Mouse (Mus musculus) liver, adult 2 months (tissue): Measurements from ENCODE around the gene Swi5. TPM values are rescaled to one million over a fixed set of nuclear protein-coding genes. Genes with fewer than 3 reads are reported as not detected.
A peak's percentile ranks its signal among the peaks of the same experiment; 100 is the strongest.

Source experiments
- DNase-seq: peaks from one replicate; pipeline ENCODE4 v3.0.0-alpha.2; 2011; ENCODE audit warnings: low read depth, low spot score; ENCODE audit errors: extremely low read depth
- H3K27ac ChIP-seq: fragments of 200-500 bp; replicated peaks from 2 replicates; pipeline ENCODE4 v1.5.1; 2012; ENCODE audit warnings: low read depth, mild to moderate bottlenecking, control low read depth, inconsistent platforms, low read length; ENCODE audit not compliant: insufficient read depth
- H3K27me3 ChIP-seq: fragments of 200-500 bp; 2 replicates; pipeline ENCODE4 v1.6.1; 2012; ENCODE audit warnings: mild to moderate bottlenecking, moderate library complexity, low read length, inconsistent platforms; ENCODE audit not compliant: control insufficient read depth, insufficient read depth
- H3K36me3 ChIP-seq: fragments of 200-500 bp; 2 replicates; pipeline ENCODE4 v1.6.1; 2012; ENCODE audit warnings: low read length, inconsistent platforms; ENCODE audit not compliant: control insufficient read depth, insufficient read depth
- H3K4me1 ChIP-seq: fragments of 200-500 bp; 2 replicates; pipeline ENCODE4 v1.6.1; 2011; ENCODE audit warnings: low read length; ENCODE audit not compliant: control insufficient read depth, insufficient read depth
- H3K4me3 ChIP-seq: fragments of 200-500 bp; 2 replicates; pipeline ENCODE4 v1.5.1; 2011; ENCODE audit warnings: low read depth, mild to moderate bottlenecking, control low read depth, low read length, moderate library complexity; ENCODE audit not compliant: insufficient read depth
- H3K79me2 ChIP-seq: fragments of 200-500 bp; 2 replicates; pipeline ENCODE4 v1.6.1; 2012; ENCODE audit warnings: inconsistent platforms, mild to moderate bottlenecking, low read length, moderate library complexity; ENCODE audit not compliant: control insufficient read depth, insufficient read depth
- H3K9ac ChIP-seq: fragments of 200-500 bp; 2 replicates; pipeline ENCODE4 v1.6.1; 2012; ENCODE audit warnings: low read depth, mild to moderate bottlenecking, control low read depth, inconsistent platforms, low read length
- CTCF ChIP-seq: fragments of 200-500 bp; IDR thresholded peaks from 2 replicates; pipeline ENCODE4 v1.5.1; 2011; ENCODE audit warnings: low read depth, low read length, control low read depth
- POLR2A ChIP-seq: fragments of 200-500 bp; IDR thresholded peaks from 2 replicates; pipeline ENCODE4 v1.6.1; 2011; ENCODE audit warnings: low read length, control low read depth; ENCODE audit not compliant: insufficient read depth; ENCODE audit errors: extremely low read depth
- WGBS: fragments of 180-500 bp; shearing (Covaris S2); methylation state at CpG from one replicate; pipeline ENCODE4 v1.1.7; 2018; 5-methylcytosine and 5-hydroxymethylcytosine counted together
- polyA plus RNA-seq: library from polyadenylated mRNA; depleted of rRNA; stranded (reverse); fragments of >200 nt; gene quantifications from 2 replicates; pipeline ENCODE4 v1.2.3, GENCODE M21; 2012
- total RNA-seq: library from RNA; depleted of rRNA; stranded (reverse); fragments of >200 nt; gene quantifications from 2 replicates; pipeline ENCODE4 v1.2.3, GENCODE M21; 2014

Gene Swi5
- total and polyA plus RNA-seq, 2 experiments: 171 to 384 TPM

DNA sequence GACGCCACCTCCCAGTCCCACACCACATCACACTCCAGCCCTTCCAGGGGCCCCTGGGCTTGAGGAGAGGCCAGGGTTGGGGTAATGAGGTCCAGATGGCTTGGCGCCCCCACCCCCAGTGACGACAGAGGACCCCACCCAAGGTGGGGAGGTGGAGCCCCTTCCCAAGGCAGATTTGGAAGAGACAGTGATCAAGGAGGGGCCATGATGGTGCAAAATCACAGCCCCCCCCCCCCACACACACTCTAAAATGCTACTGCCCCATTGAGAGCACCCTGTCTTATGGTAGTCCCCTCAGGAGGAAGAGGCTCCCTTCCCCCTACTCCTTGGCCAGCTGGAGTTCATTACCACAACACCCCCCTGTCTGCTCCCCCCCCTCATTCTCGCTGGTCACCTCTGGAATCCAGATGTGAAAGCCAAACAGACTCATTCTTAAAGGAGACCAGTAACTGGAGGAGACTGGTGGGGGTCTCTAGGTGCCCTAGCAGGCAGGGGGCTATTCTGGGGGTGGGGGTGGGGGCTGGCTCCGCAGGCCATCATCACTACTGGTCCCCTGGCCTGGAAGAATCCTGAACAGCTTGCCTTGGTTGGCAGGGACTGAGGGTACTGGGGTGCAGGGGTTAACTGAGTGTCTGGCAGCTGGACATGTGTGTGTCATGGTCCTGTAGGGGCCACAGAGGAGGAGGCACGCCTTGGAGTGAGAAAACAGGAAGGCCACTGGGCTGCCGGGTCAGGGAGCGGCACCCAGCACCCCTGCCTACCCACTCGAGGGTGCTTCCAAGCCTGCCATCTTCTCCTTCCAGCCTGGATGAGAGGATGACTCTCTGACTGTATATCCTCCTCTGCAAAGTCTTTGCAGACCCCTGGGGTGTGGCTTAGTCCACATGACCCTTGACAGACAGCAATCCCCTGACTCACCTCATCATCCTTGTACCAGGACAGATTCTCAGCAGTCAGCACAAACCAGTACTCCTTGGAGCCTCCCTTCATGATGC is 32.0 kb upstream of the Swi5 start:
- no peak for DNase-seq
- Histone ChIP-seq H3K4me3 (no peak overlapping the region), H3K4me1 (no peaks in the 10 kb centered on the region), H3K27ac (no peak overlapping the region), H3K27me3 (no peaks in the 10 kb centered on the region), H3K9ac (no peak overlapping the region), H3K36me3 (no peaks in the 10 kb centered on the region), H3K79me2 (no peaks in the 10 kb centered on the region)
- TF ChIP-seq POLR2A (no peak), CTCF (no peak)
- WGBS: 67% methylated on average over 9 of the region's 9 CpGs

GRCm38 (mm10) chr2:32318709-32319585 is 31.1 kb upstream of the Swi5 start:
- no peaks in the 10 kb centered on the region for H3K79me2 ChIP-seq
- no peaks in the 10 kb centered on the region for H3K27me3 ChIP-seq
- H3K4me1 ChIP-seq: no peaks in the 10 kb centered on the region
- H3K4me3 ChIP-seq: peak overlapping the region; percentile 48; the same call in 1 of the 2 replicates
- H3K27ac ChIP-seq: no peak overlapping the region
- no peak overlapping the region for H3K9ac ChIP-seq
- DNase-seq: no peak
- 77% methylated on average over 14 of the region's 14 CpGs for WGBS
- H3K36me3 ChIP-seq: no peaks in the 10 kb centered on the region
- no peak for TF ChIP-seq CTCF
- TF ChIP-seq POLR2A: no peak

- Histone ChIP-seq H3K79me2 (no peaks in the 10 kb centered on the region), H3K27me3 (no peaks in the 10 kb centered on the region), H3K27ac (no peak overlapping the region), H3K4me3 (peak overlapping the region; percentile 48; the same call in 1 of the 2 replicates), H3K9ac (no peak overlapping the region), H3K4me1 (no peaks in the 10 kb centered on the region), H3K36me3 (no peaks in the 10 kb centered on the region)
- WGBS: 35% methylated on average over 19 of the region's 19 CpGs
- no peak for DNase-seq
- TF ChIP-seq CTCF (no peak), POLR2A (no peak)
These were observed 30.0 kb upstream of the Swi5 start for GRCm38 (mm10) chr2:32317791-32318417.

GRCm38 (mm10) chr2:32316887-32317656 is 29.2 kb upstream of the Swi5 start:
- H3K9ac ChIP-seq: no peak overlapping the region
- H3K27ac ChIP-seq: no peak overlapping the region
- H3K27me3 ChIP-seq: no peaks in the 10 kb centered on the region
- no peaks in the 10 kb centered on the region for H3K79me2 ChIP-seq
- no peak overlapping the region for H3K4me3 ChIP-seq
- WGBS: 83% methylated on average over 20 of the region's 20 CpGs
- TF ChIP-seq POLR2A (no peak), CTCF (no peak)
- no peak for DNase-seq
- no peaks in the 10 kb centered on the region for H3K4me1 ChIP-seq
- H3K36me3 ChIP-seq: no peaks in the 10 kb centered on the region

- 51% methylated on average over 8 of the region's 8 CpGs for WGBS
- H3K4me3 ChIP-seq: no peak overlapping the region
- no peaks in the 10 kb centered on the region for H3K36me3 ChIP-seq
- no peaks in the 10 kb centered on the region for H3K27me3 ChIP-seq
- DNase-seq: no peak
- H3K9ac ChIP-seq: no peak overlapping the region
- no peaks in the 10 kb centered on the region for H3K79me2 ChIP-seq
- TF ChIP-seq CTCF (no peak), POLR2A (no peak)
- peaks cover 6% of the 10 kb centered on the region for H3K4me1 ChIP-seq
- H3K27ac ChIP-seq: no peak overlapping the region
These were observed 27.9 kb upstream of the Swi5 start for GRCm38 (mm10) chr2:32315751-32316150.
